Mouse (Mus musculus): ENCODE measurements around the gene Trpm4.

GRCm38 (mm10) chr7:45315182-45315701 lies 18.3 kb downstream of the Trpm4 start:
- TF ChIP-seq CTCF (conservative IDR thresholded peaks at IDR 0.05 in 1 of 2, IDR thresholded peaks at IDR 0.05 in 1 of 2; ENCODE audit: low read depth in 2 of 2, low read length in 2 of 2) (no peak), ELF1 (IDR thresholded peaks at IDR 0.05; ENCODE audit: low read depth, low read length) (no peak), POLR2A (IDR thresholded peaks at IDR 0.05; ENCODE audit: low read depth, low read length) (no peak), MAX (IDR thresholded peaks at IDR 0.05; ENCODE audit: low read length) (no peak)
